Mouse (Mus musculus): ENCODE measurements around the gene Tmem35b.

Tmem35b gene

GRCm38 (mm10) chr4:127168211-127168913 is 44.9 kb downstream of the Tmem35b start:
- in situ Hi-C loops (cut with MboI; ENCODE audit: low sequenced_read_pairs), result no loop called here

- in situ Hi-C loops (cut with MboI; ENCODE audit: low sequenced_read_pairs), result no loop called here
Observed at GRCm38 (mm10) chr4:127168914-127169345, 45.4 kb downstream of the Tmem35b start, which contains the start of gene Dlgap3. Gene Dlgap3, plus strand, starts transcription at chr4:127169204.

- in situ Hi-C loops (cut with MboI; ENCODE audit: low sequenced_read_pairs), result no loop called here
Observed at GRCm38 (mm10) chr4:127169346-127170221, 46.1 kb downstream of the Tmem35b start.

GRCm38 (mm10) chr4:127170866-127171265 is 47.4 kb downstream of the Tmem35b start:
- in situ Hi-C loops (cut with MboI; ENCODE audit: low sequenced_read_pairs), result no loop called here

- in situ Hi-C loops (cut with MboI; ENCODE audit: low sequenced_read_pairs), result no loop called here
Observed at GRCm38 (mm10) chr4:127171341-127171905, 47.9 kb downstream of the Tmem35b start.

GRCm38 (mm10) chr4:127172119-127172518 is 48.6 kb downstream of the Tmem35b start:
- in situ Hi-C loops (cut with MboI; ENCODE audit: low sequenced_read_pairs), result no loop called here

- in situ Hi-C loops (cut with MboI; ENCODE audit: low sequenced_read_pairs), result no loop called here
Observed at GRCm38 (mm10) chr4:127172614-127173013, 49.1 kb downstream of the Tmem35b start.

- in situ Hi-C loops (cut with MboI; ENCODE audit: low sequenced_read_pairs), result no loop called here
Observed at GRCm38 (mm10) chr4:127173461-127173860, 50.0 kb downstream of the Tmem35b start.

- in situ Hi-C loops (cut with MboI; ENCODE audit: low sequenced_read_pairs), result no loop called here
Observed at GRCm38 (mm10) chr4:127174075-127174899, 50.8 kb downstream of the Tmem35b start.

GRCm38 (mm10) chr4:127174900-127175278 is 51.4 kb downstream of the Tmem35b start:
- in situ Hi-C loops (cut with MboI; ENCODE audit: low sequenced_read_pairs), result no loop called here

- in situ Hi-C loops (cut with MboI; ENCODE audit: low sequenced_read_pairs), result no loop called here
Observed at GRCm38 (mm10) chr4:127177961-127178360, 54.5 kb downstream of the Tmem35b start.

GRCm38 (mm10) chr4:127178671-127179070 is 55.2 kb downstream of the Tmem35b start:
- in situ Hi-C loops (cut with MboI; ENCODE audit: low sequenced_read_pairs), result no loop called here
